Mouse (Mus musculus): ENCODE measurements around the gene Arpin. TPM values are rescaled to one million over a fixed set of nuclear protein-coding genes. Genes with fewer than 3 reads are reported as not detected.
A peak's percentile ranks its signal among the peaks of the same experiment; 100 is the strongest.

Gene Arpin
- 12.5 and 14.4 TPM in 2 replicates for polyA plus RNA-seq (2015; fragmentation: Nextera tagmentation; extraction: Ambion mirVana)

GRCm38 (mm10) chr7:79934862-79935510 lies at the start of gene Arpin:
Gene Arpin (minus strand): TSS chr7:79935359.
- 1% methylated on average over 32 of the region's 32 CpGs for WGBS
- peak; percentile 76 for ATAC-seq

GRCm38 (mm10) chr7:79975316-79975715 lies 40.2 kb upstream of the Arpin start:
- Histone ChIP-seq H3K27me3 (replicated peaks; ENCODE audit: control insufficient read depth, insufficient read depth, low read length) (no peaks in the 10 kb centered on the region), H3K4me2 (ENCODE audit: low read length) (no peak overlapping the region), H3K4me3 (replicated peaks; ENCODE audit: low read length) (no peak overlapping the region), H3K36me3 (ENCODE audit: control insufficient read depth, insufficient read depth) (no peaks in the 10 kb centered on the region), H3K4me1 (replicated peaks; ENCODE audit: control insufficient read depth, insufficient read depth, low read length) (no peaks in the 10 kb centered on the region), H3K9me3 (ENCODE audit: control insufficient read depth, low read length) (no peaks in the 10 kb centered on the region), H3K9ac (replicated peaks; ENCODE audit: low read depth, low read length) (no peak overlapping the region), H3K27ac (ENCODE audit: low read length) (no peak overlapping the region)
- ATAC-seq = no peak
- 92% methylated on average over 2 of the region's 2 CpGs for WGBS

More at GRCm38 (mm10) chr7:79934862-79935510, at the start of gene Arpin:
- H3K27ac ChIP-seq (ENCODE audit: low read length) = no peak within 1 kb of the TSS
- no peaks in the 10 kb centered on the region for H3K9me3 ChIP-seq (ENCODE audit: control insufficient read depth, low read length)
- H3K36me3 ChIP-seq (ENCODE audit: control insufficient read depth, insufficient read depth) = no peaks in the 10 kb centered on the region
- peak within 1 kb of the TSS; percentile 47 for H3K4me3 ChIP-seq (replicated peaks; ENCODE audit: low read length)
- H3K4me1 ChIP-seq (replicated peaks; ENCODE audit: control insufficient read depth, insufficient read depth, low read length) = peaks cover 11% of the 10 kb centered on the region
- peak within 1 kb of the TSS; percentile 58 for H3K4me2 ChIP-seq (ENCODE audit: low read length)
- H3K27me3 ChIP-seq (replicated peaks; ENCODE audit: control insufficient read depth, insufficient read depth, low read length) = no peaks in the 10 kb centered on the region
- peak within 1 kb of the TSS; percentile 58 for H3K9ac ChIP-seq (replicated peaks; ENCODE audit: low read depth, low read length)

GRCm38 (mm10) chr7:79972195-79972594 lies 37.0 kb upstream of the Arpin start:
- Histone ChIP-seq H3K27me3 (replicated peaks; ENCODE audit: control insufficient read depth, insufficient read depth, low read length) (no peaks in the 10 kb centered on the region), H3K36me3 (ENCODE audit: control insufficient read depth, insufficient read depth) (no peaks in the 10 kb centered on the region), H3K4me1 (replicated peaks; ENCODE audit: control insufficient read depth, insufficient read depth, low read length) (no peaks in the 10 kb centered on the region), H3K9ac (replicated peaks; ENCODE audit: low read depth, low read length) (no peak overlapping the region), H3K27ac (ENCODE audit: low read length) (no peak overlapping the region), H3K4me2 (ENCODE audit: low read length) (no peak overlapping the region), H3K4me3 (replicated peaks; ENCODE audit: low read length) (no peak overlapping the region), H3K9me3 (ENCODE audit: control insufficient read depth, low read length) (no peaks in the 10 kb centered on the region)
- 84% methylated on average over 5 of the region's 5 CpGs for WGBS
- no peak for ATAC-seq

GRCm38 (mm10) chr7:79970336-79970735 lies 35.2 kb upstream of the Arpin start:
- Histone ChIP-seq H3K4me3 (replicated peaks; ENCODE audit: low read length) (no peak overlapping the region), H3K9ac (replicated peaks; ENCODE audit: low read depth, low read length) (no peak overlapping the region), H3K27ac (ENCODE audit: low read length) (no peak overlapping the region), H3K4me2 (ENCODE audit: low read length) (no peak overlapping the region), H3K9me3 (ENCODE audit: control insufficient read depth, low read length) (no peaks in the 10 kb centered on the region), H3K27me3 (replicated peaks; ENCODE audit: control insufficient read depth, insufficient read depth, low read length) (no peaks in the 10 kb centered on the region), H3K36me3 (ENCODE audit: control insufficient read depth, insufficient read depth) (no peaks in the 10 kb centered on the region), H3K4me1 (replicated peaks; ENCODE audit: control insufficient read depth, insufficient read depth, low read length) (no peaks in the 10 kb centered on the region)
- no peak for ATAC-seq
- 48% methylated on average over 1 of the region's 1 CpGs for WGBS

GRCm38 (mm10) chr7:79968326-79968725 lies 33.2 kb upstream of the Arpin start:
- no peak overlapping the region for H3K9ac ChIP-seq (replicated peaks; ENCODE audit: low read depth, low read length)
- no peak overlapping the region for H3K4me2 ChIP-seq (ENCODE audit: low read length)
- H3K4me1 ChIP-seq (replicated peaks; ENCODE audit: control insufficient read depth, insufficient read depth, low read length) = no peaks in the 10 kb centered on the region
- no peaks in the 10 kb centered on the region for H3K9me3 ChIP-seq (ENCODE audit: control insufficient read depth, low read length)
- no peak overlapping the region for H3K4me3 ChIP-seq (replicated peaks; ENCODE audit: low read length)
- WGBS = 89% methylated on average over 6 of the region's 6 CpGs
- no peaks in the 10 kb centered on the region for H3K36me3 ChIP-seq (ENCODE audit: control insufficient read depth, insufficient read depth)
- no peak for ATAC-seq
- no peaks in the 10 kb centered on the region for H3K27me3 ChIP-seq (replicated peaks; ENCODE audit: control insufficient read depth, insufficient read depth, low read length)
- no peak overlapping the region for H3K27ac ChIP-seq (ENCODE audit: low read length)

GRCm38 (mm10) chr7:79961600-79961999 lies 26.4 kb upstream of the Arpin start:
- Histone ChIP-seq H3K4me1 (replicated peaks; ENCODE audit: control insufficient read depth, insufficient read depth, low read length) (no peaks in the 10 kb centered on the region), H3K27ac (ENCODE audit: low read length) (no peak overlapping the region), H3K9me3 (ENCODE audit: control insufficient read depth, low read length) (no peaks in the 10 kb centered on the region), H3K4me3 (replicated peaks; ENCODE audit: low read length) (no peak overlapping the region), H3K4me2 (ENCODE audit: low read length) (no peak overlapping the region), H3K27me3 (replicated peaks; ENCODE audit: control insufficient read depth, insufficient read depth, low read length) (no peaks in the 10 kb centered on the region), H3K9ac (replicated peaks; ENCODE audit: low read depth, low read length) (no peak overlapping the region), H3K36me3 (ENCODE audit: control insufficient read depth, insufficient read depth) (no peaks in the 10 kb centered on the region)
- 49% methylated on average over 1 of the region's 1 CpGs for WGBS
- ATAC-seq = no peak

- 76% methylated on average over 1 of the region's 1 CpGs for WGBS
- Histone ChIP-seq H3K4me1 (replicated peaks; ENCODE audit: control insufficient read depth, insufficient read depth, low read length) (no peaks in the 10 kb centered on the region), H3K9me3 (ENCODE audit: control insufficient read depth, low read length) (no peaks in the 10 kb centered on the region), H3K36me3 (ENCODE audit: control insufficient read depth, insufficient read depth) (no peaks in the 10 kb centered on the region), H3K27ac (ENCODE audit: low read length) (no peak overlapping the region), H3K4me2 (ENCODE audit: low read length) (no peak overlapping the region), H3K27me3 (replicated peaks; ENCODE audit: control insufficient read depth, insufficient read depth, low read length) (no peaks in the 10 kb centered on the region), H3K9ac (replicated peaks; ENCODE audit: low read depth, low read length) (no peak overlapping the region), H3K4me3 (replicated peaks; ENCODE audit: low read length) (no peak overlapping the region)
- ATAC-seq = no peak
Observed at GRCm38 (mm10) chr7:79956131-79956530, 21.0 kb upstream of the Arpin start.

GRCm38 (mm10) chr7:79954890-79955289 lies 19.7 kb upstream of the Arpin start:
- Histone ChIP-seq H3K27ac (ENCODE audit: low read length) (no peak overlapping the region), H3K4me1 (replicated peaks; ENCODE audit: control insufficient read depth, insufficient read depth, low read length) (no peaks in the 10 kb centered on the region), H3K9me3 (ENCODE audit: control insufficient read depth, low read length) (no peaks in the 10 kb centered on the region), H3K36me3 (ENCODE audit: control insufficient read depth, insufficient read depth) (no peaks in the 10 kb centered on the region), H3K27me3 (replicated peaks; ENCODE audit: control insufficient read depth, insufficient read depth, low read length) (no peaks in the 10 kb centered on the region), H3K4me3 (replicated peaks; ENCODE audit: low read length) (no peak overlapping the region), H3K4me2 (ENCODE audit: low read length) (no peak overlapping the region), H3K9ac (replicated peaks; ENCODE audit: low read depth, low read length) (no peak overlapping the region)
- WGBS = 100% methylated on average over 1 of the region's 1 CpGs
- no peak for ATAC-seq

GRCm38 (mm10) chr7:79951038-79951437 lies 15.9 kb upstream of the Arpin start:
- WGBS = 68% methylated on average over 3 of the region's 3 CpGs
- no peaks in the 10 kb centered on the region for H3K36me3 ChIP-seq (ENCODE audit: control insufficient read depth, insufficient read depth)
- ATAC-seq = no peak

GRCm38 (mm10) chr7:79950236-79950635 lies 15.1 kb upstream of the Arpin start:
- no peaks in the 10 kb centered on the region for H3K9me3 ChIP-seq (ENCODE audit: control insufficient read depth, low read length)
- no peak overlapping the region for H3K4me2 ChIP-seq (ENCODE audit: low read length)
- H3K4me1 ChIP-seq (replicated peaks; ENCODE audit: control insufficient read depth, insufficient read depth, low read length) = no peaks in the 10 kb centered on the region
- no peaks in the 10 kb centered on the region for H3K27me3 ChIP-seq (replicated peaks; ENCODE audit: control insufficient read depth, insufficient read depth, low read length)
- H3K9ac ChIP-seq (replicated peaks; ENCODE audit: low read depth, low read length) = no peak overlapping the region
- H3K36me3 ChIP-seq (ENCODE audit: control insufficient read depth, insufficient read depth) = no peaks in the 10 kb centered on the region
- no peak overlapping the region for H3K4me3 ChIP-seq (replicated peaks; ENCODE audit: low read length)
- WGBS = 88% methylated on average over 6 of the region's 6 CpGs
- no peak for ATAC-seq
- H3K27ac ChIP-seq (ENCODE audit: low read length) = no peak overlapping the region

More at GRCm38 (mm10) chr7:79951038-79951437, 15.9 kb upstream of the Arpin start:
- Histone ChIP-seq H3K27me3 (replicated peaks; ENCODE audit: control insufficient read depth, insufficient read depth, low read length) (no peaks in the 10 kb centered on the region), H3K4me1 (replicated peaks; ENCODE audit: control insufficient read depth, insufficient read depth, low read length) (no peaks in the 10 kb centered on the region), H3K9me3 (ENCODE audit: control insufficient read depth, low read length) (no peaks in the 10 kb centered on the region), H3K27ac (ENCODE audit: low read length) (no peak overlapping the region), H3K4me2 (ENCODE audit: low read length) (no peak overlapping the region), H3K9ac (replicated peaks; ENCODE audit: low read depth, low read length) (no peak overlapping the region), H3K4me3 (replicated peaks; ENCODE audit: low read length) (no peak overlapping the region)
